Mouse (Mus musculus) stomach, postnatal 0 days (tissue): Measurements from ENCODE around the gene Naip1. TPM values are rescaled to one million over a fixed set of nuclear protein-coding genes. Genes with fewer than 3 reads are reported as not detected.
"Not testable (repeated sequence)": the region's sequence is repeated elsewhere in the genome, so short reads cannot be mapped to it uniquely, and the experiment has no call there.

Experiments
- ATAC-seq: fragments of 200-750 bp; cut with Nextera tagmentation; 2 replicates; pipeline ENCODE4 v1.8.0; 2017; ENCODE audit not compliant: low FRiP score, low TSS enrichment
- DNase-seq: peaks from one replicate; pipeline ENCODE4 v3.0.0-alpha.2; 2016; ENCODE audit warnings: low spot score
- H3K27ac ChIP-seq: fragments of 300-500 bp; sonication (generic); replicated peaks from 2 replicates; pipeline ENCODE4 v1.5.1; 2014; ENCODE audit warnings: mild to moderate bottlenecking, control low read depth
- H3K27me3 ChIP-seq: fragments of 300-500 bp; sonication (generic); 2 replicates; pipeline ENCODE4 v1.6.1; 2014; ENCODE audit warnings: low read length; ENCODE audit not compliant: control insufficient read depth, insufficient read depth
- H3K36me3 ChIP-seq: fragments of 300-500 bp; sonication (generic); 2 replicates; pipeline ENCODE4 v1.6.1; 2014; ENCODE audit warnings: low read length, mixed read lengths; ENCODE audit not compliant: control insufficient read depth, insufficient read depth
- H3K4me1 ChIP-seq: fragments of 300-500 bp; sonication (generic); replicated peaks from 2 replicates; pipeline ENCODE4 v1.6.1; 2014; ENCODE audit warnings: antibody characterized with exemption; ENCODE audit not compliant: control insufficient read depth, insufficient read depth
- H3K4me2 ChIP-seq: fragments of 300-500 bp; sonication (generic); replicated peaks from 2 replicates; pipeline ENCODE4 v1.6.1; 2014; ENCODE audit warnings: low read depth, mild to moderate bottlenecking, control low read depth, moderate library complexity
- H3K4me3 ChIP-seq: fragments of 300-500 bp; sonication (generic); 2 replicates; pipeline ENCODE4 v1.5.1; 2014; ENCODE audit warnings: low read depth, low read length, control low read depth
- H3K9ac ChIP-seq: fragments of 300-500 bp; sonication (generic); 2 replicates; pipeline ENCODE4 v1.6.1; 2014; ENCODE audit warnings: mild to moderate bottlenecking, low read length, control low read depth, mixed read lengths
- H3K9me3 ChIP-seq: fragments of 300-500 bp; sonication (generic); 2 replicates; pipeline ENCODE4 v1.6.1; 2016; ENCODE audit warnings: low read length; ENCODE audit not compliant: control insufficient read depth
- CTCF ChIP-seq: IDR thresholded peaks from 2 replicates; pipeline ENCODE4 v1.5.1; 2016; ENCODE audit warnings: antibody characterized with exemption, low read depth, mild to moderate bottlenecking, moderate library complexity
- EP300 ChIP-seq: optimal IDR thresholded peaks from 2 replicates; pipeline ENCODE3; 2016; ENCODE audit warnings: antibody characterized with exemption
- WGBS: fragments of 180-500 bp; shearing (Covaris S2); extraction: QIAGEN DNeasy Blood & Tissue Kit; methylation state at CpG from one replicate; pipeline ENCODE4 v1.1.7; 2014; 5-methylcytosine and 5-hydroxymethylcytosine counted together
- polyA plus RNA-seq: library from polyadenylated mRNA; unstranded; fragments of >200 nt; fragmentation: Nextera tagmentation; extraction: Ambion mirVana; gene quantifications from 2 replicates; pipeline ENCODE4 v1.2.1, GENCODE M21; 2015

Gene Naip1
- polyA plus RNA-seq, 1 experiment from 2014 or later, result 0.10 TPM

DNA sequence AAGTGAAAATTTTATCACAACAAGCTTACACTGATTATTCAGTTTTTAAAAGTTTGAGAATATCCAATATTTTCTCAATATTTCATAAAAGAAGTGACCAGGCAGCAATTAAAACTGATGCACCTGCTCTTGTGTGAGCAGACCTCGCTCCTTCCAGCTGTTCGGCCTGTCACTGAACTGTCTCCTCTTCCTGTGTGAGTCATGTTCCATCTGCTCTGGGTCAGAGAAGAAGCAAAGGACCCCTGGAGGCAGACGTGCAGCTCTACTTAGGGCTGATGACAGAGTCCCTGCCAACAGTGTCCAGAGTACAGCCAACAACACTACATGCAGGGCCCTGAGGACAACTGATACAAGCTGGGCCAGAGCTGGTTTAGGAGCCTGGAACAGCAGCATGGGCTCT lies 12.6 kb downstream of the Naip1 start:
- TF ChIP-seq CTCF, result no peak
- TF ChIP-seq EP300, result no peak
- Histone ChIP-seq H3K27ac (no peak overlapping the region), H3K27me3 (no peaks in the 10 kb centered on the region), H3K9me3 (no peaks in the 10 kb centered on the region), H3K4me2 (no peak overlapping the region), H3K4me3 (no peak overlapping the region), H3K9ac (no peak overlapping the region), H3K4me1 (no peaks in the 10 kb centered on the region), H3K36me3 (no peaks in the 10 kb centered on the region)
- WGBS, result 52% methylated on average over 3 of the region's 3 CpGs
- DNase-seq (no peak), ATAC-seq (no peak)

- TF ChIP-seq EP300 (no peak), CTCF (no peak)
- H3K9me3 ChIP-seq, result no peaks in the 10 kb centered on the region
- H3K36me3 ChIP-seq, result no peaks in the 10 kb centered on the region
- H3K27me3 ChIP-seq, result no peaks in the 10 kb centered on the region
- H3K27ac ChIP-seq, result no peak overlapping the region
- WGBS, result 23% methylated on average over 1 of the region's 1 CpGs
- DNase-seq, result no peak
- no peak overlapping the region for H3K4me2 ChIP-seq
- H3K4me3 ChIP-seq, result no peak overlapping the region
- H3K9ac ChIP-seq, result no peak overlapping the region
- H3K4me1 ChIP-seq, result no peaks in the 10 kb centered on the region
- ATAC-seq, result no peak
Observed at GRCm38 (mm10) chr13:100438701-100439100, 14.0 kb downstream of the Naip1 start.

GRCm38 (mm10) chr13:100437322-100437825 lies 15.3 kb downstream of the Naip1 start:
- TF ChIP-seq CTCF (no peak), EP300 (no peak)
- ATAC-seq (no peak), DNase-seq (no peak)
- H3K9me3 ChIP-seq, result no peaks in the 10 kb centered on the region
- H3K27ac ChIP-seq, result no peak overlapping the region
- no peak overlapping the region for H3K4me2 ChIP-seq
- H3K4me3 ChIP-seq, result no peak overlapping the region
- no peaks in the 10 kb centered on the region for H3K27me3 ChIP-seq
- H3K4me1 ChIP-seq, result no peaks in the 10 kb centered on the region
- H3K36me3 ChIP-seq, result no peaks in the 10 kb centered on the region
- H3K9ac ChIP-seq, result no peak overlapping the region
- WGBS, result 58% methylated on average over 3 of the region's 3 CpGs

DNA sequence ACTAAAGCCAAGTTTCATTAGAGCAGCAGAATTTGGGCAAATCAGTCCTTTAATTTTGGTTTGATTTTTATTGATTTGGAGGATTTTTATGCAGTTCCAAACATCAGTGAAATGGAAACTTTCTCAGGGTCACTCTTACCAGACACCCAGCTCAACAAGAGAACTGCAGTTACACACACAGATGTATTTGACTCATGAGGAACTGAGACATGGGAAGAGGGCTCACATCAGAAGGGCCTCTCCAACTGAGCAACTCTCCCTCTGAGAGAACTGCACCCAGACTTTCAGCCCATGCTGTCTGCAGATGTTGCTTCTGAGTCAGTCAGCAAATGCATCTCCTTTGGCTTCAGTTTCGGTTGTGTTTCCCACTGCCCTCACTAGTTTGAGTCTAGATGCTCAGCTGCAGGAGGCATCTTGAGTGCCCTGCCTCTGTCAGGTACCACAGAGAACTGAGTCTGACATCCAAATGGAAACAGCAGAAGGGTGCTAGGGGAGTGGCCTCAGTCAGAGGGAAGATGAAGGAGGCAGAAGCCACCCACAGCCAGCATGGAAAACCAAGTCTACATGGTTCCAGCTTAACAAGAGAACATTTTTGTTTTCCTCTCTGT lies 16.0 kb downstream of the Naip1 start:
- not testable (repeated sequence) for H3K4me1 ChIP-seq, H3K9me3 ChIP-seq, H3K9ac ChIP-seq, DNase-seq, H3K4me2 ChIP-seq, H3K4me3 ChIP-seq, H3K27me3 ChIP-seq, ATAC-seq, H3K27ac ChIP-seq, H3K36me3 ChIP-seq
- 75% methylated on average over 1 of the region's 1 CpGs for WGBS

DNA sequence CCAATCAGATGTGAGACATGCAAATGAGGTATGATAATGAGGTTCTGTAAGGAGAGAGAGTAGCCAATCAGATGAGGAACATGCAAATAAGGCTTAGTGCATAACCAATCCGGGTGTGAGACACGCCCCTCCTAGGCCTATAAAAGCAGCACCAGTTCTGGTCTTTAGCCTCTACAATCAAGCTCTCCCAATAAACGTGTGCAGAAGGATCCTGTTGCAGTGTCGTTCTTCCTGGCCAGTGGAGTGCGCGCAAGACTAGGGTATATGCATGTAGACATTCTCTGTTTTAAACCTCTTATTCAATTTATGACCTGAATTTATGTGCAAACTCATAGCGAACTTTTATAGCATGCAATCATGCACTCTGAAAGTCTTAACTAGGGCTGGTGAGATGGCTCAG lies 32.7 kb downstream of the Naip1 start:
- H3K27ac ChIP-seq, H3K36me3 ChIP-seq, H3K4me3 ChIP-seq, H3K9ac ChIP-seq, H3K4me1 ChIP-seq, ATAC-seq, H3K4me2 ChIP-seq, H3K9me3 ChIP-seq, H3K27me3 ChIP-seq, DNase-seq: not testable (repeated sequence)
- 86% methylated on average over 7 of the region's 7 CpGs for WGBS

DNA sequence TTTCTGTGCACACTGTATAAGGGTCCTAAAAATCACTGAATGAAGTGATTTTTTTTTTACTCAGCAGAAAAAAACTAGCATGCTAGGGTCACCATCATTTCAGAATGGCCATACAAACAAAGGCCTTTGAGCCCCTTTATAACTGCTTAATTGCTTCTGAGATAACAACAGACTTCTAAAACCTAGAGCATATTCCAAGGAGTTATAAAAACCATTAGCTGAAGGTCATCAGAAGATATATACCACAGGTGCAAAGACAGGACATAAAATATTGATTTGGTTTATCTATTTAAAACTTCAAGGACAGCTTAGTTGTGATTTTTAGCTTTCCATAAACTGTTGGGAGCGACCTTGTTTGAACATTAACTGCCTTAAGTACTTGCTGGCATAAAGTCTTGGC lies 38.2 kb downstream of the Naip1 start:
- Histone ChIP-seq H3K4me3 (no peak overlapping the region), H3K36me3 (no peaks in the 10 kb centered on the region), H3K9ac (no peak overlapping the region), H3K9me3 (no peaks in the 10 kb centered on the region), H3K4me2 (no peak overlapping the region), H3K27ac (no peak overlapping the region), H3K27me3 (no peaks in the 10 kb centered on the region), H3K4me1 (no peaks in the 10 kb centered on the region)
- 55% methylated on average over 1 of the region's 1 CpGs for WGBS
- TF ChIP-seq EP300, result no peak
- TF ChIP-seq CTCF, result no peak
- DNase-seq, result no peak
- no peak for ATAC-seq
